Mouse (Mus musculus) layer of hippocampus, adult 2 months (tissue): ENCODE data around the gene Prdm15. TPM values are rescaled to one million over a fixed set of nuclear protein-coding genes. Genes with fewer than 3 reads are reported as not detected.

ENCODE experiments used
- DNase-seq, 2 experiments: peaks; one replicate each; pipeline ENCODE4 v3.0.0; 2022; ENCODE audit warnings: low spot score in 2 of 2
- H3K27ac ChIP-seq: fragments of 200-600 bp; 2 replicates; pipeline ENCODE4 v1.8.1; 2022
- H3K4me3 ChIP-seq: fragments of 200-600 bp; 2 replicates; pipeline ENCODE4 v1.8.1; 2022; ENCODE audit warnings: mild to moderate bottlenecking
- CTCF ChIP-seq: fragments of 200-600 bp; conservative IDR thresholded peaks from 2 replicates; pipeline ENCODE4 v1.8.1; 2022; ENCODE audit warnings: antibody characterized with exemption, mild to moderate bottlenecking, moderate library complexity
- long read RNA-seq, 2 experiments: library from polyadenylated mRNA; stranded (forward); transcript quantifications; one replicate each; pipeline ENCODE4 v2.0.0; 2021; ENCODE audit warnings: borderline mapping rate in 2 of 2
- total RNA-seq, 2 experiments: library from RNA; stranded (reverse); gene quantifications; 2 replicates each; pipeline ENCODE4 v1.2.3; 2021

The Prdm15 gene
- 10 to 100 TPM; 19.4 to 25.3 TPM for total RNA-seq
- long read RNA-seq, experiment 1, partial matches to known transcripts: 0 of 8 reads
- long read RNA-seq, experiment 1, other reads (novel, unspliced or antisense): 8 of 8 reads
- long read RNA-seq, experiment 2, partial matches to known transcripts: 2 of 10 reads
- long read RNA-seq, experiment 2, other reads (novel, unspliced or antisense): 7 of 10 reads

- TF ChIP-seq CTCF: peak; percentile 41
- peak within 1 kb of the TSS; percentile 67 for H3K4me3 ChIP-seq
- peak; percentile 85 to 89 for DNase-seq
- H3K27ac ChIP-seq: peak within 1 kb of the TSS; percentile 98
These were observed at the start of gene Prdm15 for GRCm38 (mm10) chr16:97851741-97852319. Prdm15 (minus strand) TSS chr16:97851850.

GRCm38 (mm10) chr16:97897346-97898024, 45.8 kb upstream of the Prdm15 start:
- Histone ChIP-seq H3K27ac (no peak overlapping the region), H3K4me3 (no peak overlapping the region)
- DNase-seq: no peak
- no peak for TF ChIP-seq CTCF

- Histone ChIP-seq H3K27ac (no peak overlapping the region), H3K4me3 (no peak overlapping the region)
- no peak for DNase-seq
- TF ChIP-seq CTCF: no peak
These were observed 36.1 kb upstream of the Prdm15 start for GRCm38 (mm10) chr16:97887762-97888161.

- no peak for TF ChIP-seq CTCF
- no peak for DNase-seq
- no peak overlapping the region for H3K4me3 ChIP-seq
- H3K27ac ChIP-seq: no peak overlapping the region
These were observed 32.0 kb upstream of the Prdm15 start for GRCm38 (mm10) chr16:97883696-97884095.

- no peak overlapping the region for H3K4me3 ChIP-seq
- TF ChIP-seq CTCF: no peak
- H3K27ac ChIP-seq: no peak overlapping the region
These were observed 31.2 kb upstream of the Prdm15 start for GRCm38 (mm10) chr16:97882891-97883290.

GRCm38 (mm10) chr16:97879134-97879533, 27.5 kb upstream of the Prdm15 start:
- Histone ChIP-seq H3K4me3 (no peak overlapping the region), H3K27ac (no peak overlapping the region)
- DNase-seq: peak; percentile 10 to 54
- TF ChIP-seq CTCF: peak; percentile 79

More at GRCm38 (mm10) chr16:97882891-97883290, 31.2 kb upstream of the Prdm15 start:
- DNase-seq: no peak

- DNase-seq: no peak
- no peak for TF ChIP-seq CTCF
These were observed 25.9 kb upstream of the Prdm15 start for GRCm38 (mm10) chr16:97877502-97877901.

GRCm38 (mm10) chr16:97875101-97875500, 23.5 kb upstream of the Prdm15 start:
- no peak overlapping the region for H3K4me3 ChIP-seq
- H3K27ac ChIP-seq: no peak overlapping the region
- TF ChIP-seq CTCF: no peak
- DNase-seq: no peak

More at GRCm38 (mm10) chr16:97877502-97877901, 25.9 kb upstream of the Prdm15 start:
- Histone ChIP-seq H3K27ac (no peak overlapping the region), H3K4me3 (no peak overlapping the region)

- no peak for DNase-seq
- no peak for TF ChIP-seq CTCF
- no peak overlapping the region for H3K27ac ChIP-seq
- no peak overlapping the region for H3K4me3 ChIP-seq
These were observed 22.7 kb upstream of the Prdm15 start for GRCm38 (mm10) chr16:97874376-97874775.

GRCm38 (mm10) chr16:97872657-97873056, 21.0 kb upstream of the Prdm15 start:
- H3K27ac ChIP-seq: no peak overlapping the region
- no peak overlapping the region for H3K4me3 ChIP-seq
- no peak for TF ChIP-seq CTCF
- DNase-seq: no peak

GRCm38 (mm10) chr16:97869193-97870102, 17.8 kb upstream of the Prdm15 start:
- Histone ChIP-seq H3K4me3 (no peak overlapping the region), H3K27ac (no peak overlapping the region)
- DNase-seq: no peak
- no peak for TF ChIP-seq CTCF

- DNase-seq: no peak
- TF ChIP-seq CTCF: peak; percentile 70
- peak overlapping the region; percentile 65; the same call in 1 of the 2 replicates for H3K27ac ChIP-seq
- H3K4me3 ChIP-seq: no peak overlapping the region
These were observed 12.3 kb upstream of the Prdm15 start for GRCm38 (mm10) chr16:97863932-97864467.
